Mouse (Mus musculus) MEL-GATA-1-ER (cell line): ENCODE data around the gene Taf1d.
"Not testable (repeated sequence)": the region's sequence is repeated elsewhere in the genome, so short reads cannot be mapped to it uniquely, and the experiment has no call there.

Experiments
- DNase-seq: peaks from one replicate; pipeline ENCODE4 v3.0.0-alpha.2; 2012; ENCODE audit warnings: low read depth; ENCODE audit errors: extremely low read depth

The Taf1d gene

GRCm38 (mm10) chr9:15307257-15307656 is 1.2 kb downstream of the Taf1d start:
- DNase-seq = no peak

GRCm38 (mm10) chr9:15308254-15308653 is 2.2 kb downstream of the Taf1d start:
- DNase-seq = no peak

GRCm38 (mm10) chr9:15309425-15309824 is 3.4 kb downstream of the Taf1d start:
- no peak for DNase-seq

- no peak for DNase-seq
These were observed 4.2 kb downstream of the Taf1d start for GRCm38 (mm10) chr9:15310179-15310578.

- DNase-seq = peak; percentile 91
These were observed 6.2 kb downstream of the Taf1d start for GRCm38 (mm10) chr9:15312054-15312735.

GRCm38 (mm10) chr9:15313633-15314032 is 7.6 kb downstream of the Taf1d start:
- no peak for DNase-seq

GRCm38 (mm10) chr9:15314619-15315018 is 8.6 kb downstream of the Taf1d start:
- DNase-seq = no peak

- DNase-seq = not testable (repeated sequence)
These were observed 10.3 kb downstream of the Taf1d start for GRCm38 (mm10) chr9:15316296-15316695.

- no peak for DNase-seq
These were observed 11.5 kb downstream of the Taf1d start for GRCm38 (mm10) chr9:15317223-15318169.

GRCm38 (mm10) chr9:15318170-15318742 is 12.2 kb downstream of the Taf1d start:
- DNase-seq = no peak

- no peak for DNase-seq
These were observed 31.8 kb downstream of the Taf1d start for GRCm38 (mm10) chr9:15337776-15338175.

GRCm38 (mm10) chr9:15349925-15350324 is 43.9 kb downstream of the Taf1d start:
- DNase-seq = no peak

- peak; percentile 56 for DNase-seq
These were observed 51.0 kb downstream of the Taf1d start for GRCm38 (mm10) chr9:15356916-15357483.

GRCm38 (mm10) chr9:15357484-15358275 is 51.7 kb downstream of the Taf1d start, which contains the start of gene Cep295:
Gene Cep295, minus strand, starts transcription at chr9:15357788.
- peak; percentile 84 for DNase-seq

- DNase-seq = no peak
These were observed 58.8 kb downstream of the Taf1d start for GRCm38 (mm10) chr9:15364843-15365242.

GRCm38 (mm10) chr9:15365856-15366255 is 59.8 kb downstream of the Taf1d start:
- DNase-seq = no peak

- DNase-seq = no peak
These were observed 60.2 kb downstream of the Taf1d start for GRCm38 (mm10) chr9:15366260-15366659.
